Mouse (Mus musculus) megakaryocyte, embryonic 14.5 days (primary cell): ENCODE measurements around the gene Col18a1.

Source experiments
- FLI1 ChIP-seq: IDR thresholded peaks from 2 replicates; pipeline ENCODE4 v1.6.1; 2012; ENCODE audit warnings: low read length, inconsistent platforms, mixed read lengths
- GATA1 ChIP-seq: IDR thresholded peaks from 3 replicates; pipeline ENCODE4 v1.6.1; 2012; ENCODE audit warnings: mixed read lengths, low read length, inconsistent platforms, borderline replicate concordance

DNA sequence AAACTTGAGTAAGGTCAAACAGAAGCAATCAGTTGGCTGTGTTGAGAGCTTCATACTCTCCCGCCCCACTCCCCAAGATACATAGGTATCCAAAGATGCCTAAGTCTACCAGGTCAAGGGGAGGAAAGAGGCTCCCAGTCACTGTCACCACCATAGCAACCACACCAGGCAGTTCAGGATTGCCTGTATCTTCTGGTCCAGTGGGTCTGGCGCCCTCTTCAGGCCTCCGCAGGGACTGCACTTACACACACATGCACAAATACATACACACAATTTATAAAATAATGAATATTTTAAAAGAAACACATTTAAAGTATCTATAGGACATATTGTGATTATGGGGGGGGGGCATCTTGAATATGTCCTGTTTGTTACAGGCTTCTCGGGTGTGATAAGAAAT, 45.8 kb downstream of the Col18a1 start:
- no peak for TF ChIP-seq GATA1
- no peak for TF ChIP-seq FLI1
